Mouse (Mus musculus): ENCODE data around the gene Six5. TPM values are rescaled to one million over a fixed set of nuclear protein-coding genes. Genes with fewer than 3 reads are reported as not detected.

Gene Six5
- total RNA-seq, 2 experiments from 2014 or later: 2.0 to 2.6 TPM

GRCm38 (mm10) chr7:19146793-19147192 lies 52.4 kb downstream of the Six5 start:
- no peak for DNase-seq (ENCODE audit: low spot score in 2 of 2)

- DNase-seq (ENCODE audit: low spot score in 2 of 2): no peak
These were observed 53.2 kb downstream of the Six5 start for GRCm38 (mm10) chr7:19147497-19148045.

Small RNA genes lying within 50 kb of the gene (microRNA-seq; reads per million reads assigned to microRNA genes)
- gene Mir3100: 1.4 to 2.5 reads per million in 2 experiments

Other genes with a start within 250 kb of the Six5 start
- 10 to 100 TPM; 15.5 to 23.3 TPM for gene Pglyrp1, start 223.3 kb upstream of the Six5 start, total RNA-seq (2021)
- 10 to 100 TPM; 10.4 to 10.9 TPM for gene Ccdc61, start 184.2 kb upstream of the Six5 start, total RNA-seq (2021)
- gene Nova2, start 168.7 kb upstream of the Six5 start, total RNA-seq (2021): 10 to 100 TPM; 76.3 to 79.4 TPM
- under 1 TPM; 0.20 to 0.40 TPM for gene Nanos2, start 107.2 kb upstream of the Six5 start, total RNA-seq (2021)
- 10 to 100 TPM; 50.1 to 50.7 TPM for gene Mypop, start 103.3 kb upstream of the Six5 start, total RNA-seq (2021)
- 10 to 100 TPM; 53.8 to 57.2 TPM for gene Irf2bp1, start 90.5 kb upstream of the Six5 start, total RNA-seq (2021)
- gene Foxa3, start 71.1 kb upstream of the Six5 start, total RNA-seq (2021): not detected
- 100 to 1,000 TPM; 118 to 123 TPM for gene Sympk, start 70.2 kb upstream of the Six5 start, total RNA-seq (2021)
- gene Rsph6a, start 39.9 kb upstream of the Six5 start, total RNA-seq (2021): not detected
- gene Dmwd, start 18.4 kb upstream of the Six5 start, total RNA-seq (2021): 100 to 1,000 TPM; 142 to 148 TPM
- gene Dmpk, start 10.7 kb upstream of the Six5 start, total RNA-seq (2021): 10 to 100 TPM; 30.2 to 43.1 TPM
- under 1 TPM in 1 of 2 experiments, not detected in 1; 0.27 TPM for gene Gm4969, start 23.8 kb downstream of the Six5 start, total RNA-seq (2021)
- 10 to 100 TPM; 15.0 to 15.4 TPM for gene Fbxo46, start 25.3 kb downstream of the Six5 start, total RNA-seq (2021)
- 10 to 100 TPM; 17.1 to 18.7 TPM for gene Qpctl, start 54.7 kb downstream of the Six5 start, total RNA-seq (2021)
- 10 to 100 TPM; 79.7 to 82.8 TPM for gene Snrpd2, start 55.1 kb downstream of the Six5 start, total RNA-seq (2021)
- 1 to 10 TPM; 1.3 to 1.4 TPM for gene Gipr, start 71.5 kb downstream of the Six5 start, total RNA-seq (2021)
- 100 to 1,000 TPM; 160 to 178 TPM for gene Eml2, start 81.8 kb downstream of the Six5 start, total RNA-seq (2021)
- gene Gpr4, start 117.9 kb downstream of the Six5 start, total RNA-seq (2021): 1 to 10 TPM; 1.3 to 1.4 TPM
- gene Opa3, start 133.7 kb downstream of the Six5 start, total RNA-seq (2021): 10 to 100 TPM; 41.3 to 42.6 TPM
- gene Vasp, start 177.2 kb downstream of the Six5 start, total RNA-seq (2021): 10 to 100 TPM; 14.2 to 17.0 TPM
- gene Ppm1n, start 185.5 kb downstream of the Six5 start, total RNA-seq (2021): not detected
- gene Rtn2, start 188.0 kb downstream of the Six5 start, total RNA-seq (2021): 10 to 100 TPM; 92.8 to 95.6 TPM
- 10 to 100 TPM; 20.4 to 26.6 TPM for gene Fosb, start 215.5 kb downstream of the Six5 start, total RNA-seq (2021)

Measured in layer of hippocampus, adult 18-20 months (tissue).